Mouse (Mus musculus): Measurements from ENCODE around the gene Camk1g. TPM values are rescaled to one million over a fixed set of nuclear protein-coding genes. Genes with fewer than 3 reads are reported as not detected.

The Camk1g gene
- polyA plus RNA-seq, 1 experiment from 2014 or later = 20.2 TPM

DNA sequence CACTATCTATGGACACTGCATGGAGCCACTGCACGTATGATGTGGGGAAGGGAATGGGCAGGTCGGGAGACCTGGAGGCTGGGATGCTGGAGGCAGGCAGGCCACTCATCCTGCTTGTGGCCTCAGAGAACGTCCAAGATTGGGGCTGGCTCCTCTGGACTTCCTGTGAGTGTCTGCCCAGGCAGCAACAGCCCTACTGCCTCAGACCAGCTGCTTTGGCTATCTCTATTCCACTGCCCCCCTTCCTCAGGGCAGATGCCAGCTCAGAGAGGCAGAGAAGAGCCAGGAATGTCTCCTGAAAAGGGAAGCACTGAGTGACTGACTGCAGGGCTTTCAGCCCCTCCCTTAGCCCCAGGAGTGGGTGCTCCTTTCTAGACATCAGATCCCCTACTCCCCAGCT, 23.2 kb downstream of the Camk1g start:
- H3K36me3 ChIP-seq = peaks cover 34% of the 10 kb centered on the region
- no peak for ATAC-seq (ENCODE audit: insufficient number of reproducible peaks, insufficient read depth, low FRiP score, low TSS enrichment, low read depth)
- H3K27ac ChIP-seq = no peak overlapping the region
- no peak overlapping the region for H3K9ac ChIP-seq (replicated peaks)
- no peaks in the 10 kb centered on the region for H3K27me3 ChIP-seq
- H3K4me1 ChIP-seq (replicated peaks) = no peaks in the 10 kb centered on the region
- H3K4me3 ChIP-seq (replicated peaks) = no peak overlapping the region
- 71% methylated on average over 3 of the region's 3 CpGs for WGBS
- H3K4me2 ChIP-seq = no peak overlapping the region
- no peaks in the 10 kb centered on the region for H3K9me3 ChIP-seq

DNA sequence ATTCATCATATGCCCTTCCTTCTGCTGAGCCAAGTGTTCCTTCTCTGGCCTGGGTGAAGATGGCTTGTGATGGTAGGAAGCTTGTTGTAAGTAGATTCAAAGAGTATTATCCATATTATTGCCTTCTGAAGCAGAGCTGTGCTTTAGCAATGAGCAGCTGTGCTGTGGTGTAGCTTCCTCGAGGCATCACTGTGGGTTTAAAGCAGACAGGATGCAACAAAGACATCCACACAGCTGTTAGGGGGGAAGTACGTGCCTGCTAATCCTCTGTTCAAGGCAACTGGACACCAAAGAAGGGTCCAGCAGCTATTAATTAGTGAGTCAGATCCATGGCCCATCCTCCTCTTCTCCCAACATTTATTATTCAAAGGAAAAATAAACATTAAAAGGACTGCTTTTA, 25.1 kb downstream of the Camk1g start:
- no peak for ATAC-seq (ENCODE audit: insufficient number of reproducible peaks, insufficient read depth, low FRiP score, low TSS enrichment, low read depth)

DNA sequence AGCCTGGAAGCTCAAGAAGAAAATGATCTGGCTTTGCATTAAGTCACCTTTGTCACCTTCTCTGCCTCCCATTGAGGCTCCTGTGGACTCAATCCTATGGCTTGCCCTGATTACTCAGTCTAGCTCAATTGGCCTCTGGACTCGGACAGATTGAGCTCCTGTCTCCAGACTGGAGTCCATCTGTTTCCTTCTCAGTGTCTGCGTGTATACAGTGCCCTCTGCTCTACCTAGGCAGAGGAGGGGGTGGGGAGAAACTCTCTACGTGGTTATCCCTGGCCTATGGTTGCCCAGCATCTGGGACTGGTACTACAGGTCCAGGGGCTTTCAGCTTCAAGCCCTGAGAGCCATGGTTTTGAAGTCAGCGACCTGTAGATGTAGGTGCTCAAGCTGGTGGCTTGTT, 26.2 kb downstream of the Camk1g start:
- H3K9me3 ChIP-seq = no peaks in the 10 kb centered on the region
- H3K4me1 ChIP-seq (replicated peaks) = no peaks in the 10 kb centered on the region
- no peak overlapping the region for H3K4me3 ChIP-seq (replicated peaks)
- ATAC-seq (ENCODE audit: insufficient number of reproducible peaks, insufficient read depth, low FRiP score, low TSS enrichment, low read depth) = no peak
- H3K27ac ChIP-seq = no peak overlapping the region
- 74% methylated on average over 4 of the region's 4 CpGs for WGBS
- no peaks in the 10 kb centered on the region for H3K27me3 ChIP-seq
- peaks cover 10% of the 10 kb centered on the region for H3K36me3 ChIP-seq
- H3K9ac ChIP-seq (replicated peaks) = no peak overlapping the region
- no peak overlapping the region for H3K4me2 ChIP-seq

More for the DNA sequence above, 25.1 kb downstream of the Camk1g start:
- WGBS = 11% methylated on average over 2 of the region's 2 CpGs
- no peak overlapping the region for H3K9ac ChIP-seq (replicated peaks)
- H3K36me3 ChIP-seq = peaks cover 21% of the 10 kb centered on the region
- H3K4me1 ChIP-seq (replicated peaks) = no peaks in the 10 kb centered on the region
- H3K27me3 ChIP-seq = no peaks in the 10 kb centered on the region
- H3K27ac ChIP-seq = no peak overlapping the region
- no peaks in the 10 kb centered on the region for H3K9me3 ChIP-seq
- H3K4me2 ChIP-seq = no peak overlapping the region
- H3K4me3 ChIP-seq (replicated peaks) = no peak overlapping the region

DNA sequence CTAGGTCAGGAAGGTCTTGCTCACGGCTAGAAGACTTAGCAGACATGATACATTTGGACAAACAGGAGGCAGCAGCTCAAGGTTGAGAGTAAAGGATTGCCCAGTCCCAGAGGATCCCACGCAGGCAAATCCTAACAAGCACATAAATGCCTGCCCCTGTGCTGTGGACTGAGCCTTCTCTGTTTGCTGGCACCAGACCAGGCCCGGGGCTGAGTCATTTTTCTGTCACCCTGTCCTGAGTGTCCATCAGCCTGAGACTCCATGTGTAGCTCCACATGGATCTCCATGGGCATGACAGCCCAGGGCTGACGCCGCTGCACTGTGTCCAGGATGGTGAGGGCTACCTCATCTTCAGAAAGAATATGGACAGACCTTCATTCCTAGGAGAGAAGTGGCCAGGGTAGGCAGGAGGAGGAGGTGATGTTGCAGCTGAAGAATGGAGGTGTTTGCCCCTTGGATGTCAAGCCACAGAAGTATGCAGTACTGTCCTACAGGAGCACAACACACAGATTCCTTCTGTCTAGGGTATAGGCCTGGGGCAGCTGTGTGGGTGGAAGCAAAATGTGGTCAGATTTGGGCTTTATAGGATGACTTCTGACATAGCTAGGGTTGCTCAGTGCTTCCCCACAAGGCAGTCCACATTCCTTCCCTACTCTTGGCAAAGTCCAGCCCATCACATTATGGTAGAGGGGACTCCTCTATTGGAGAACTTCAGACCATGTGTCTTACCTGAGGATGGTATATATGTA, 27.7 kb downstream of the Camk1g start:
- no peaks in the 10 kb centered on the region for H3K9me3 ChIP-seq

DNA sequence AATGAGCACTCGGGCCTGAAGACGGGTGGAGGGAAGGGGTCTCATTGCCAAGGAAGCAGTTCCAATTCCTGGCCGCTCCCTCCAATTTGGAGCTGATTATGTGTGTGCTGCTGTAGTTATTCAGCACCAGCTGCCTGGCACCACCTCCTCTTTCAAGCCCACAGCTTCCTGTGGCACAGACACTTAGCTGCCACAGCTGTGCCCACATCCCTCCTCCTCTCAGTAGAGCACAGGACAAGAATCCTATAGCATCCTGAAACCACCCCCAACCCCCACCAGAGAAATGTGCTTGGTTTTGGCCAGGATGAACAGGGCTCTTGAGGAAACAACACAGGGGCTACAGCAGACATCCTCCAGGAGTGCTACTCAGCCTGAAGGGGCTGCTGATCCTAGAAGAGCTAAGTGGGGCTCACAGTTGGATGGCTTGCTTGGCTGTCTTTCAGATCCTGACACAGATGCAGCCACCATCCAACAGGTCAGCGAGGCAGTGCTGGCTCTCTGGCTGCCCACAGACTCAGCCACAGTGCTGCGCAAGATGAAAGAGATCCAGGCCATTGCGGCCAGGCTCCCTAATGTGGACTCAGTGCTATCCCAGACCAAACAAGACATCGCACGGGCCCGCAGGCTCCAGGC, 31.6 kb downstream of the Camk1g start:
- Histone ChIP-seq H3K4me3 (replicated peaks) (no peak overlapping the region), H3K27ac (no peak overlapping the region), H3K27me3 (no peaks in the 10 kb centered on the region), H3K36me3 (no peaks in the 10 kb centered on the region), H3K4me1 (replicated peaks) (peaks cover 5% of the 10 kb centered on the region; the same call in 1 of the 2 replicates), H3K9me3 (no peaks in the 10 kb centered on the region), H3K4me2 (no peak overlapping the region), H3K9ac (replicated peaks) (no peak overlapping the region)
- 72% methylated on average over 9 of the region's 9 CpGs for WGBS
- no peak for ATAC-seq (ENCODE audit: insufficient number of reproducible peaks, insufficient read depth, low FRiP score, low TSS enrichment, low read depth)

More for the DNA sequence above, 27.7 kb downstream of the Camk1g start:
- H3K4me1 ChIP-seq (replicated peaks) = no peaks in the 10 kb centered on the region
- no peaks in the 10 kb centered on the region for H3K36me3 ChIP-seq
- H3K4me2 ChIP-seq = no peak overlapping the region
- 89% methylated on average over 5 of the region's 5 CpGs for WGBS
- H3K27me3 ChIP-seq = no peaks in the 10 kb centered on the region
- H3K27ac ChIP-seq = no peak overlapping the region
- ATAC-seq (ENCODE audit: insufficient number of reproducible peaks, insufficient read depth, low FRiP score, low TSS enrichment, low read depth) = no peak
- no peak overlapping the region for H3K4me3 ChIP-seq (replicated peaks)
- H3K9ac ChIP-seq (replicated peaks) = no peak overlapping the region

DNA sequence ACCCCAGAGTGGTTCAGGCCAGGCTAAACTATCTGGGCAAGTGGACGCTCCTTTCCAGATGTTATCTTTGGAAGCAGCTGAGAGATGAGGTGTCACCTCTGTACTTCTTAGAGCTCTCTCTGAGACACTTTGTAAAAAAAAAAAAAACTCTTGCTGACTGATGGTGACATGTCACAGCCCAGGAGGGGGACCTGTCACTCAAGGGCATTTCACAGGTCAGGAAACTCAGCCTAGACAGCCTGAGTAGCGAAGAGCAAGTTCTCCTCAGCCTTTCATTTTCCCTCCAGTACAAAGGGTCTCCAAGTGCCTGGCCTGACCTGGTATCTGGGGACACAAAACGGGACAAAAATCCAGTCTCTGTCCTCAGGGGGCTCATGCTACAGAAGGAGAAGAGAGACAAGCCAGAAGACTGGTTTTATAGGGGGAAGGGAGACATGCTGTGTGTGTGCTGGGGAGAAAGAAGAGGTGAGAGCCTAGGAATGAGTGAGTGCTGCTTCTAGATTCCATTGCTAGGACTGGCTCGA, 32.2 kb downstream of the Camk1g start:
- H3K4me3 ChIP-seq (replicated peaks) = no peak overlapping the region
- H3K9me3 ChIP-seq = no peaks in the 10 kb centered on the region
- no peak overlapping the region for H3K4me2 ChIP-seq
- H3K4me1 ChIP-seq (replicated peaks) = peaks cover 5% of the 10 kb centered on the region; the same call in 1 of the 2 replicates
- no peak overlapping the region for H3K9ac ChIP-seq (replicated peaks)
- H3K36me3 ChIP-seq = no peaks in the 10 kb centered on the region
- 54% methylated on average over 4 of the region's 4 CpGs for WGBS
- ATAC-seq (ENCODE audit: insufficient number of reproducible peaks, insufficient read depth, low FRiP score, low TSS enrichment, low read depth) = no peak
- H3K27me3 ChIP-seq = no peaks in the 10 kb centered on the region
- no peak overlapping the region for H3K27ac ChIP-seq

DNA sequence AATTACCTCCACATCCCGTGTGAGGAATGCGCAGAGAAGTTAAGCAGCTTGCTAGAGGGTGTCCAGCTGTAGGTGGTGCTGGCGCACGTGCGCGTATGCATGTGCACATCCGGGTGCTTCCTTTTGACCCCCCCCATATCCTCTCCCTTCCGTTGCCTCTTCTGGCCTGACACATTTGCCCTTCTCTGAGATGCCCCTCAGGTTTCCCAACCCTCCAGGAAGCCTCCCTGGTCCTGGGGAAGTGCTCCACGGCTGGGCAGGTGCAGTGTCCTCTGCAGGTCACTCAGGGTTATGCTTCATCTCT, 33.1 kb downstream of the Camk1g start:
- ATAC-seq (ENCODE audit: insufficient number of reproducible peaks, insufficient read depth, low FRiP score, low TSS enrichment, low read depth) = no peak
- WGBS = 86% methylated on average over 9 of the region's 9 CpGs
- no peaks in the 10 kb centered on the region for H3K27me3 ChIP-seq
- no peaks in the 10 kb centered on the region for H3K9me3 ChIP-seq
- H3K27ac ChIP-seq = no peak overlapping the region
- H3K4me3 ChIP-seq (replicated peaks) = no peak overlapping the region
- no peak overlapping the region for H3K4me2 ChIP-seq
- peaks cover 5% of the 10 kb centered on the region; the same call in 1 of the 2 replicates for H3K4me1 ChIP-seq (replicated peaks)
- no peak overlapping the region for H3K9ac ChIP-seq (replicated peaks)
- no peaks in the 10 kb centered on the region for H3K36me3 ChIP-seq

DNA sequence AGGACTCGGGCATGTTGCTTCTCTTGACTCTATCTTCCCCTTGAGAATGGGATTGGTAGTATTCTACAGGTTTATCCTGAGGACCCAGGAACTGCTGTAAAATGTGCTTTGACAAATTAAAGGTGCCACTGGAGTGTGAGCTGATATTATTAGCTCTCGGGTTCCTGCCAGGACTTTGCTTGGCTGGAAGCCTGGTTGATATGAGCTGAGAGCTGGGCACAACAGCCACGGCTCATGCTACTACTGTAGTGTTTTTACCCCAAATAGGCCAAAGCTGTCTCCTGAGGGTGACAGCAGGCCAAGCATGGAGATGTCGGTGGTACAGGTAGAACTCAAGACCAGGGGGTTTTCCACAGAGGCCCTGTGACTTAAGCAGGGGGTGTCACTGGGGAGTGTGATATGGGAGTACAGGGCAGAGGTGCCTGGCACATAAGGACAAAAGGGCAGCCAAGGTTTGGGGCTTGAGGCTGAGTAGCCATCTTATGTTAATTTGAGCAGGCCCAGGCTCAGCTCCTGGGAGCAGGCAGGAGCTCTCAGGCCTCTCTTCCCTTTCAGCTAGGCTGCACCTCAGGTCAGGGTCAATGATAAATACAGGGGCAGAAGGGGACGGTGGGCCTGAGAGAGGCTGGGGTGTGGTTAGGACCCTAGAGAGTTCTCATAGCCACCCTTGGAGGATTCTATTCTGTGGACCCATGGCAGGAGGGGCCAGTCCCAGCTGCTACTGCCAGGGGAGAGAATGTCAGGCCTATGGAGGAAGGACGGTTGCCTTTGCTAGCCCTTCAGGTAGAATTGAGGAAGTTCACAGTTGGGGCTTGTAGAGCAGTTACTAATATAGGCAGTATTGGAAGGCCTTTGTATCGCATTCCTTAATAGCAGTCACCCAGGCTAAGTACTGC, 33.7 kb downstream of the Camk1g start:
- H3K4me1 ChIP-seq (replicated peaks) = peaks cover 5% of the 10 kb centered on the region; the same call in 1 of the 2 replicates
- H3K9me3 ChIP-seq = no peaks in the 10 kb centered on the region
- no peaks in the 10 kb centered on the region for H3K27me3 ChIP-seq
- H3K36me3 ChIP-seq = no peaks in the 10 kb centered on the region
- H3K27ac ChIP-seq = no peak overlapping the region
- no peak overlapping the region for H3K9ac ChIP-seq (replicated peaks)
- no peak overlapping the region for H3K4me2 ChIP-seq
- ATAC-seq (ENCODE audit: insufficient number of reproducible peaks, insufficient read depth, low FRiP score, low TSS enrichment, low read depth) = no peak
- H3K4me3 ChIP-seq (replicated peaks) = no peak overlapping the region
- 83% methylated on average over 7 of the region's 7 CpGs for WGBS

DNA sequence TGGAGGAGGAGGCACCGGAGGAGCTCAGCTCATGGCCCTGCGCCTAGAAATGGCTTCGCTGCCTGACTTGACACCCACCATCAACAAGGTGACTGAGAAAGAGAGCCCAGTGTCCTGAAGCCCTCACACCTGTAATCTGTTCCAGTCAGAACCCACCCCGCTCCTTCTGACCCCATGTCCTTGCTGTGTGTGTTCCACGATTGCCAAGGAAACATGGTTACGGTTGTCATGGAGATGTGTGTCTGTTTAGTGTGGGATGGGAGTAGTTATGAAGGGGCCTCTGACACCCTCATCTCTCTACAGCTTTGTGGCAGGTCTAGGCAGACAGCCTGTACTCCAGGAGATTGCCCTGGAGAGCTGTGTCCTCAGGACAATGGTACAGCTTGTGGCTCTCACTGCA, 35.6 kb downstream of the Camk1g start:
- Histone ChIP-seq H3K9me3 (no peaks in the 10 kb centered on the region), H3K4me2 (no peak overlapping the region), H3K27ac (no peak overlapping the region), H3K27me3 (no peaks in the 10 kb centered on the region), H3K4me3 (replicated peaks) (no peak overlapping the region), H3K36me3 (no peaks in the 10 kb centered on the region), H3K9ac (replicated peaks) (no peak overlapping the region; the same call in 1 of the 2 replicates), H3K4me1 (replicated peaks) (peaks cover 9% of the 10 kb centered on the region; the same call in 1 of the 2 replicates)
- 81% methylated on average over 6 of the region's 6 CpGs for WGBS
- ATAC-seq (ENCODE audit: insufficient number of reproducible peaks, insufficient read depth, low FRiP score, low TSS enrichment, low read depth) = no peak

DNA sequence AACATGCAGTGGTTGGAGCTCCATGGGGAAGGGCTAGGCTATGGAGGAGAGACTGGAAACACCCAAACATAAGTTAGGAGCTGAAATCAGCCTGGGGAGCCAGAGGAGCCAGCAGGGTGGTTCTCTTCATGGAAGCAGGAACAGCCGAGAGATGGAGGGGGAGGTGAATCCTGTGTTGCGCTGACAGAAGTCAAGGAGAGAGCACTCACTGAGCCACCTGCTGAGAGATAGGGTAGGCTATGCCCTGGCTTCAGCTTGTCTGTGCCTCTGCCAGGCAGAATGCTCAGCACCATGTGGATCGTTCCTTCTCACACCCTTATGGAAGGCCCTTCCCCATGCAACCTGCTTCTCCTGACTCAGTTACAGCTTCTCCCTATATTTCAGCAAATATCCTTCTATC, 36.3 kb downstream of the Camk1g start:
- H3K36me3 ChIP-seq = no peaks in the 10 kb centered on the region
- ATAC-seq (ENCODE audit: insufficient number of reproducible peaks, insufficient read depth, low FRiP score, low TSS enrichment, low read depth) = no peak
- H3K4me3 ChIP-seq (replicated peaks) = no peak overlapping the region
- H3K9me3 ChIP-seq = no peaks in the 10 kb centered on the region
- H3K27ac ChIP-seq = no peak overlapping the region
- H3K4me2 ChIP-seq = no peak overlapping the region
- WGBS = 88% methylated on average over 3 of the region's 3 CpGs
- H3K9ac ChIP-seq (replicated peaks) = no peak overlapping the region
- peaks cover 9% of the 10 kb centered on the region; the same call in 1 of the 2 replicates for H3K4me1 ChIP-seq (replicated peaks)
- H3K27me3 ChIP-seq = no peaks in the 10 kb centered on the region

DNA sequence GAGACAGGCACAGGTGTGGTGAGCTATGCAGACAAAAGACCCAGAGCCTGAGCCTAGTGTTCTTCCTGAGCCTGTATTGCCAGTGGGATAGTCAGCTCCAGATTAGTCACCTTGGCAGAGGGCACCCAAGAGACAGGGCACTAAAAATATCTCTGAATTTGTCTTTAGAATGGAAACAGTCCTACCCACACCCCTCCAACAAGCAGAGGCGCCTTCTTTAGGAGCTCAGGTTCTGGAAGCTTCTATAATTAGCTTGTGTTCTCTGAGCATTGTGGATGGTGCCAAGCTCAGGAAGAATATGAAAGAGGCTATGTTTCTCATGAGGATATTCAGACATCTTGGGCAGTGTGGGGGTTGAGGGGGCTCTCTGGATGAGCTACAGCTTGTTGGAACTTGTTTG, 37.4 kb downstream of the Camk1g start:
- H3K27ac ChIP-seq = no peak overlapping the region
- H3K36me3 ChIP-seq = no peaks in the 10 kb centered on the region
- WGBS = 89% methylated on average over 1 of the region's 1 CpGs
- H3K4me1 ChIP-seq (replicated peaks) = peaks cover 9% of the 10 kb centered on the region; the same call in 1 of the 2 replicates
- no peaks in the 10 kb centered on the region for H3K27me3 ChIP-seq
- H3K4me3 ChIP-seq (replicated peaks) = no peak overlapping the region
- H3K9ac ChIP-seq (replicated peaks) = no peak overlapping the region
- ATAC-seq (ENCODE audit: insufficient number of reproducible peaks, insufficient read depth, low FRiP score, low TSS enrichment, low read depth) = no peak
- H3K4me2 ChIP-seq = no peak overlapping the region
- H3K9me3 ChIP-seq = no peaks in the 10 kb centered on the region
